Mouse (Mus musculus) CH12.LX (cell line): ENCODE measurements around the gene Vmn1r47. TPM values are rescaled to one million over a fixed set of nuclear protein-coding genes. Genes with fewer than 3 reads are reported as not detected.
"Not testable (repeated sequence)": the region's sequence is repeated elsewhere in the genome, so short reads cannot be mapped to it uniquely, and the experiment has no call there.

Experiments used
- DNase-seq: peaks from one replicate; pipeline ENCODE4 v3.0.0-alpha.2; 2013; ENCODE audit errors: extremely low read depth
- H3K27ac ChIP-seq: 2 replicates; pipeline ENCODE4 v1.5.1; 2012; ENCODE audit warnings: low read depth, mild to moderate bottlenecking, control low read depth, moderate library complexity; ENCODE audit not compliant: insufficient read depth
- H3K27me3 ChIP-seq: replicated peaks from 2 replicates; pipeline ENCODE3; 2012; ENCODE audit warnings: inconsistent platforms
- H3K36me3 ChIP-seq, 2 experiments: replicated peaks in 1 of 2; 2 replicates each; pipeline versions ENCODE3 to v1.6.1; 2012; ENCODE audit warnings: inconsistent platforms in 1 of 2, low read length in 1 of 2, mild to moderate bottlenecking in 1 of 2, mixed read lengths in 1 of 2, moderate library complexity in 1 of 2; ENCODE audit not compliant: control insufficient read depth in 1 of 2, insufficient read depth in 1 of 2
- H3K4me1 ChIP-seq, 2 experiments: 2 replicates each; pipeline ENCODE4 v1.6.1; 2012; ENCODE audit warnings: inconsistent platforms in 1 of 2, moderate library complexity in 1 of 2; ENCODE audit not compliant: insufficient read depth in 2 of 2, control insufficient read depth in 1 of 2
- H3K4me2 ChIP-seq: 2 replicates; pipeline ENCODE4 v1.6.1; 2012; ENCODE audit warnings: low read depth, mild to moderate bottlenecking, control low read depth; ENCODE audit not compliant: poor library complexity, insufficient read depth, severe bottlenecking
- H3K4me3 ChIP-seq, 3 experiments: fragments of 150-350 bp in 1 of 3; sonication (generic) in 1 of 3; replicated peaks in 1 of 3; 2 replicates each; pipeline versions ENCODE3 to v1.5.1; 2011 to 2012; ENCODE audit warnings: low read depth in 2 of 3, low read length in 2 of 3, mild to moderate bottlenecking in 2 of 3, moderate library complexity in 2 of 3, control low read depth in 1 of 3, improper control_type of control experiment in 1 of 3, inconsistent platforms in 1 of 3, mixed read lengths in 1 of 3; ENCODE audit not compliant: poor library complexity in 1 of 3
- H3K79me2 ChIP-seq: replicated peaks from 2 replicates; pipeline ENCODE4 v1.6.1; 2012; ENCODE audit warnings: mild to moderate bottlenecking, moderate library complexity; ENCODE audit not compliant: control insufficient read depth, poor library complexity, insufficient read depth, severe bottlenecking; ENCODE audit errors: extremely low read depth
- H3K9ac ChIP-seq: 2 replicates; pipeline ENCODE4 v1.6.1; 2012; ENCODE audit warnings: low read depth, mild to moderate bottlenecking, control low read depth, moderate library complexity; ENCODE audit not compliant: insufficient read depth
- H3K9me3 ChIP-seq: replicated peaks from 2 replicates; pipeline ENCODE3; 2012; ENCODE audit warnings: low read length, inconsistent platforms, mixed read lengths
- CTCF ChIP-seq, 2 experiments: IDR thresholded peaks in 1 of 2; conservative IDR thresholded peaks in 1 of 2; 2 replicates each; pipeline ENCODE4 v1.5.1; 2011 to 2012; ENCODE audit warnings: low read depth in 2 of 2, low read length in 2 of 2, improper control_type of control experiment in 1 of 2, inconsistent platforms in 1 of 2, mild to moderate bottlenecking in 1 of 2, moderate library complexity in 1 of 2
- EP300 ChIP-seq: IDR thresholded peaks from 2 replicates; pipeline ENCODE4 v1.6.1; 2011; ENCODE audit warnings: low read length, improper control_type of control experiment
- ETS1 ChIP-seq: conservative IDR thresholded peaks from 2 replicates; pipeline ENCODE4 v1.6.1; 2012; ENCODE audit warnings: low read depth, mild to moderate bottlenecking, inconsistent platforms, low read length, improper control_type of control experiment, moderate library complexity
- HCFC1 ChIP-seq: IDR thresholded peaks from 2 replicates; pipeline ENCODE4 v1.6.1; 2012; ENCODE audit warnings: low read depth, mild to moderate bottlenecking, inconsistent platforms, low read length, improper control_type of control experiment
- JUN ChIP-seq: IDR thresholded peaks from 2 replicates; pipeline ENCODE4 v1.6.1; 2011; ENCODE audit warnings: low read depth, mild to moderate bottlenecking, low read length, improper control_type of control experiment, moderate library complexity; ENCODE audit not compliant: insufficient read depth
- MAZ ChIP-seq: IDR thresholded peaks from 2 replicates; pipeline ENCODE4 v1.6.1; 2012; ENCODE audit warnings: low read depth, mild to moderate bottlenecking, inconsistent platforms, low read length, improper control_type of control experiment, moderate library complexity
- PAX5 ChIP-seq: IDR thresholded peaks from 2 replicates; pipeline ENCODE4 v1.6.1; 2012; ENCODE audit warnings: low read length, inconsistent platforms, mixed read lengths
- POLR2A ChIP-seq: IDR thresholded peaks from 2 replicates; pipeline ENCODE4 v1.6.1; 2011; ENCODE audit warnings: low read depth, mild to moderate bottlenecking, improper control_type of control experiment, low read length
- POLR2AphosphoS2 ChIP-seq: IDR thresholded peaks from 2 replicates; pipeline ENCODE4 v1.6.1; 2011; ENCODE audit warnings: low read depth, low read length, improper control_type of control experiment
- RAD21 ChIP-seq: IDR thresholded peaks from 2 replicates; pipeline ENCODE4 v1.6.1; 2011; ENCODE audit warnings: low read depth, mild to moderate bottlenecking, low read length, improper control_type of control experiment, moderate library complexity
- SMC3 ChIP-seq: IDR thresholded peaks from 2 replicates; pipeline ENCODE4 v1.6.1; 2011; ENCODE audit warnings: low read depth, low read length, improper control_type of control experiment
- TCF12 ChIP-seq: IDR thresholded peaks from 2 replicates; pipeline ENCODE4 v1.6.1; 2014; ENCODE audit warnings: low read depth, mild to moderate bottlenecking, inconsistent platforms, low read length, improper control_type of control experiment
- UBTF ChIP-seq: IDR thresholded peaks from 2 replicates; pipeline ENCODE4 v1.6.1; 2012; ENCODE audit warnings: low read depth, mild to moderate bottlenecking, inconsistent platforms, low read length, improper control_type of control experiment, moderate library complexity
- ZMIZ1 ChIP-seq: IDR thresholded peaks from 2 replicates; pipeline ENCODE4 v1.6.1; 2012; ENCODE audit warnings: low read depth, mild to moderate bottlenecking, inconsistent platforms, low read length, improper control_type of control experiment
- ZNF384 ChIP-seq: IDR thresholded peaks from 2 replicates; pipeline ENCODE4 v1.6.1; 2012; ENCODE audit warnings: low read depth, low read length, improper control_type of control experiment, inconsistent platforms
- dilution Hi-C: fragments of 300-500 bp; cut with MboI; formaldehyde crosslinking; loops from 2 replicates; pipeline ENCODE4 v1.14.3; 2020; ENCODE audit warnings: low sequenced_read_pairs; ENCODE audit not compliant: extremely low pct_unique_long_range_greater_than_20kb, extremely low pct_ligation_motif_present
- in situ Hi-C: fragments of 300-500 bp; cut with MboI; formaldehyde crosslinking; loops from 3 replicates; pipeline ENCODE4 v1.14.3; 2019; ENCODE audit warnings: low sequenced_read_pairs, low pct_ligation_motif_present, low pct_unique_long_range_greater_than_20kb, mixed read lengths
- polyA plus RNA-seq: library from polyadenylated mRNA; unstranded; fragments of >175 nt; gene quantifications from 2 replicates; pipeline ENCODE4 v1.2.1, GENCODE M21; 2012; ENCODE audit warnings: low read depth; ENCODE audit not compliant: insufficient read length
- total RNA-seq, 2 experiments: library from RNA; depleted of rRNA; stranded (reverse); fragments of 300-350 nt in 1 of 2; fragments of >200 nt in 1 of 2; gene quantifications; 2 replicates each; pipeline ENCODE4 v1.2.3; 2012 to 2014

Gene Vmn1r47
- total and polyA plus RNA-seq, 3 experiments, result not detected

- Histone ChIP-seq H3K9me3 (no peaks in the 10 kb centered on the region), H3K36me3 (no peaks in the 10 kb centered on the region), H3K9ac (no peak within 1 kb of the TSS), H3K27me3 (peaks cover 64% of the 10 kb centered on the region), H3K79me2 (no peaks in the 10 kb centered on the region), H3K4me1 (no peaks in the 10 kb centered on the region), H3K27ac (no peak within 1 kb of the TSS), H3K4me2 (no peak within 1 kb of the TSS), H3K4me3 (no peak within 1 kb of the TSS)
- no peak for DNase-seq
- in situ Hi-C loops (loop anchor here (25.0 kb wide), 1 partner anchor 93 kb away; no protein-coding TSS in a partner anchor), dilution Hi-C loops (no loop called here)
- TF ChIP-seq ZMIZ1 (no peak), POLR2AphosphoS2 (no peak), PAX5 (no peak), ZNF384 (no peak), HCFC1 (no peak), EP300 (no peak), POLR2A (no peak), UBTF (no peak), CTCF (conservative IDR thresholded peaks at IDR 0.05 in 1 of 2, IDR thresholded peaks at IDR 0.05 in 1 of 2; ENCODE audit: low read depth in 2 of 2, low read length in 2 of 2) (no peak), ETS1 (no peak), JUN (no peak)
These were observed 46.9 kb upstream of the Vmn1r47 start, which contains the start of gene Vmn1r46 for GRCm38 (mm10) chr6:89969013-89969412. TSS of gene Vmn1r46 (plus strand) at chr6:89969313.

GRCm38 (mm10) chr6:89985989-89986388 is 30.0 kb upstream of the Vmn1r47 start:
- H3K27me3 ChIP-seq, result peaks cover 22% of the 10 kb centered on the region

GRCm38 (mm10) chr6:90036741-90037140 is 20.8 kb downstream of the Vmn1r47 start, which contains the start of gene Vmn1r48:
TSS of gene Vmn1r48 (minus strand) at chr6:90036841.
- H3K9ac ChIP-seq, H3K27me3 ChIP-seq, H3K4me1 ChIP-seq, in situ Hi-C loops, H3K4me3 ChIP-seq, H3K9me3 ChIP-seq, H3K79me2 ChIP-seq, H3K36me3 ChIP-seq, DNase-seq, dilution Hi-C loops, H3K4me2 ChIP-seq, H3K27ac ChIP-seq: not testable (repeated sequence)

More at GRCm38 (mm10) chr6:89985989-89986388, 30.0 kb upstream of the Vmn1r47 start:
- Histone ChIP-seq H3K4me2 (no peak overlapping the region), H3K79me2 (no peaks in the 10 kb centered on the region), H3K9me3 (no peaks in the 10 kb centered on the region), H3K9ac (no peak overlapping the region), H3K36me3 (no peaks in the 10 kb centered on the region), H3K27ac (no peak overlapping the region), H3K4me1 (no peaks in the 10 kb centered on the region), H3K4me3 (no peak overlapping the region)
- peak; percentile 1 for DNase-seq
- no peak for TF ChIP-seq TCF12
- TF ChIP-seq RAD21, result peak; percentile 42
- TF ChIP-seq MAZ, result no peak
- TF ChIP-seq CTCF (conservative IDR thresholded peaks at IDR 0.05 in 1 of 2, IDR thresholded peaks at IDR 0.05 in 1 of 2; ENCODE audit: low read depth in 2 of 2, low read length in 2 of 2), result peak in 1 of 2 experiments; percentile 52; a peak in 2 of 4 replicates
- TF ChIP-seq SMC3, result peak; percentile 56
- dilution Hi-C loops (no loop called here), in situ Hi-C loops (loop anchor here (25.0 kb wide), 1 partner anchor 299 kb away; no protein-coding TSS in a partner anchor)

Other genes with a start within 250 kb of the Vmn1r47 start
- gene Vmn1r42, start 139.7 kb upstream of the Vmn1r47 start, total RNA-seq (2012; rRNA removed), result not detected in 2 replicates
- not detected in 2 replicates for gene Vmn1r42, start 139.7 kb upstream of the Vmn1r47 start, total RNA-seq (2014; rRNA removed)
- gene Vmn1r42, start 139.7 kb upstream of the Vmn1r47 start, polyA plus RNA-seq, result not detected in 2 replicates
- 0.08 TPM in 2 replicates for gene Vmn1r43, start 139.7 kb upstream of the Vmn1r47 start, total RNA-seq (2012; rRNA removed)
- 0.01 TPM in 1 of 2 replicates, not detected in the other for gene Vmn1r43, start 139.7 kb upstream of the Vmn1r47 start, total RNA-seq (2014; rRNA removed)
- 0.03 and 0.04 TPM in 2 replicates for gene Vmn1r43, start 139.7 kb upstream of the Vmn1r47 start, polyA plus RNA-seq
- not detected in 2 replicates for gene Vmn1r44, start 132.5 kb upstream of the Vmn1r47 start, total RNA-seq (2012; rRNA removed)
- gene Vmn1r44, start 132.5 kb upstream of the Vmn1r47 start, total RNA-seq (2014; rRNA removed), result not detected in 2 replicates
- not detected in 2 replicates for gene Vmn1r44, start 132.5 kb upstream of the Vmn1r47 start, polyA plus RNA-seq
- not detected in 2 replicates for gene Vmn1r45, start 75.5 kb upstream of the Vmn1r47 start, total RNA-seq (2012; rRNA removed)
- 0.07 TPM in 1 of 2 replicates, not detected in the other for gene Vmn1r45, start 75.5 kb upstream of the Vmn1r47 start, total RNA-seq (2014; rRNA removed)
- gene Vmn1r45, start 75.5 kb upstream of the Vmn1r47 start, polyA plus RNA-seq, result not detected in 2 replicates
- gene Vmn1r46, start 46.8 kb upstream of the Vmn1r47 start, total RNA-seq (2012; rRNA removed), result not detected in 2 replicates
- gene Vmn1r46, start 46.8 kb upstream of the Vmn1r47 start, total RNA-seq (2014; rRNA removed), result not detected in 2 replicates
- gene Vmn1r46, start 46.8 kb upstream of the Vmn1r47 start, polyA plus RNA-seq, result not detected in 2 replicates
- gene Vmn1r48, start 20.7 kb downstream of the Vmn1r47 start, total RNA-seq (2012; rRNA removed), result not detected in 2 replicates
- not detected in 2 replicates for gene Vmn1r48, start 20.7 kb downstream of the Vmn1r47 start, total RNA-seq (2014; rRNA removed)
- gene Vmn1r48, start 20.7 kb downstream of the Vmn1r47 start, polyA plus RNA-seq, result not detected in 2 replicates
- gene Vmn1r49, start 62.4 kb downstream of the Vmn1r47 start, total RNA-seq (2012; rRNA removed), result not detected in 2 replicates
- not detected in 2 replicates for gene Vmn1r49, start 62.4 kb downstream of the Vmn1r47 start, total RNA-seq (2014; rRNA removed)
- not detected in 2 replicates for gene Vmn1r49, start 62.4 kb downstream of the Vmn1r47 start, polyA plus RNA-seq
- not detected in 2 replicates for gene Vmn1r50, start 85.3 kb downstream of the Vmn1r47 start, total RNA-seq (2012; rRNA removed)
- gene Vmn1r50, start 85.3 kb downstream of the Vmn1r47 start, total RNA-seq (2014; rRNA removed), result not detected in 2 replicates
- gene Vmn1r50, start 85.3 kb downstream of the Vmn1r47 start, polyA plus RNA-seq, result not detected in 2 replicates
- not detected in 2 replicates for gene Vmn1r51, start 106.4 kb downstream of the Vmn1r47 start, total RNA-seq (2012; rRNA removed)
- gene Vmn1r51, start 106.4 kb downstream of the Vmn1r47 start, total RNA-seq (2014; rRNA removed), result not detected in 2 replicates
- gene Vmn1r51, start 106.4 kb downstream of the Vmn1r47 start, polyA plus RNA-seq, result not detected in 2 replicates
- not detected in 2 replicates for gene Vmn1r52, start 158.7 kb downstream of the Vmn1r47 start, total RNA-seq (2012; rRNA removed)
- not detected in 2 replicates for gene Vmn1r52, start 158.7 kb downstream of the Vmn1r47 start, total RNA-seq (2014; rRNA removed)
- gene Vmn1r52, start 158.7 kb downstream of the Vmn1r47 start, polyA plus RNA-seq, result not detected in 2 replicates
- not detected in 2 replicates for gene V1ra8, start 186.6 kb downstream of the Vmn1r47 start, total RNA-seq (2012; rRNA removed)
- not detected in 2 replicates for gene V1ra8, start 186.6 kb downstream of the Vmn1r47 start, total RNA-seq (2014; rRNA removed)
- gene V1ra8, start 186.6 kb downstream of the Vmn1r47 start, polyA plus RNA-seq, result not detected in 2 replicates
- not detected in 2 replicates for gene Vmn1r53, start 208.3 kb downstream of the Vmn1r47 start, total RNA-seq (2012; rRNA removed)
- not detected in 2 replicates for gene Vmn1r53, start 208.3 kb downstream of the Vmn1r47 start, total RNA-seq (2014; rRNA removed)
- not detected in 2 replicates for gene Vmn1r53, start 208.3 kb downstream of the Vmn1r47 start, polyA plus RNA-seq
- gene Vmn1r54, start 230.2 kb downstream of the Vmn1r47 start, total RNA-seq (2012; rRNA removed), result not detected in 2 replicates
- gene Vmn1r54, start 230.2 kb downstream of the Vmn1r47 start, total RNA-seq (2014; rRNA removed), result not detected in 2 replicates
- not detected in 2 replicates for gene Vmn1r54, start 230.2 kb downstream of the Vmn1r47 start, polyA plus RNA-seq